Mouse (Mus musculus) brown adipose tissue, adult 24 weeks (tissue): Measurements from ENCODE around the gene Gss. TPM values are rescaled to one million over a fixed set of nuclear protein-coding genes. Genes with fewer than 3 reads are reported as not detected.

Source experiments
- H3K27ac ChIP-seq: fragments of 200-500 bp; replicated peaks from 2 replicates; pipeline ENCODE4 v1.5.1; 2012; ENCODE audit warnings: low read depth, mild to moderate bottlenecking, low read length
- H3K4me1 ChIP-seq: fragments of 200-500 bp; 2 replicates; pipeline ENCODE4 v1.6.1; 2012; ENCODE audit warnings: low read length, mixed read lengths; ENCODE audit not compliant: control insufficient read depth, insufficient read depth, insufficient read length
- H3K4me3 ChIP-seq: fragments of 200-500 bp; 2 replicates; pipeline ENCODE4 v1.5.1; 2012; ENCODE audit warnings: low read depth, mild to moderate bottlenecking, low read length, moderate library complexity; ENCODE audit not compliant: insufficient read depth
- polyA plus RNA-seq: library from polyadenylated mRNA; stranded (reverse); fragments of >200 nt; gene quantifications from 2 replicates; pipeline ENCODE4 v1.2.4, GENCODE M21; 2012; ENCODE audit not compliant: missing spikeins, insufficient read depth, insufficient read length

Gene Gss
- polyA plus RNA-seq = 15.7 and 25.5 TPM in 2 replicates

DNA sequence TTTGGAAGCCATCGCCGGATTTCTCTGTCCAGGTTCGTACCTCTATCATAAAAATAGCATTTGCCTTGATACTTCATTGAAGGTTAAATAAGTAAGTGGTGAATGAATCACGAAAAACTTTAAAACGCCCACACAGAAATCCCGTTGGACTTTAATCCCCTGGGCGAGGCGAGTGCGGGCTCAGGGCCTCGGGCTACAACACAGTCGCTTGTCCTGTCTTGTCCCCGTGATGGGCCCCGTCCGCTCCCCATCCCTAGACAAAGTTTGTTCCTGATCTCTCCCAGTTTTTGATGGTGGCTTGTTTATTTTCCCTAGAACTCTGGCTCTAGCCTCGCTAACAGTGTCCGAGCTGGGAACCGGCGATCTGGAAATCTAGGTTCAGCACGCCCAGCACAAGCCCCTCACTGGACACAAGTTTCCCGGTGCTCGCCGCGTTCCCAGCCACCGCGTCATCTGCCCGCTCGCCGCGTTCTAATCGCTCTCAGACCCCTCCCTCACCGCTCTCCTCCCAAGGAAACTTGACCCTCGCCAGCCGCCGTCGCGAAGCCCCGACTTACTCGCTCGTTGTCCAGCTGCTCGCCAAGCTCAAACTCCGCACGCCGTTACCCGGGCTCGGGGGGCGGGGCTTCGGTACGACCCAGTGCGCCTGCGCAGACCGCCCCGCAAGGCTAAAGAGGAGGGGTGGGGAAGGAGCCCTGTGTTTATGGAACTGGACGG lies at the start of gene Gss:
TSS of gene Gss (minus strand) at position 674 of the 717 bp plus-strand sequence.
- H3K4me3 ChIP-seq = peak within 1 kb of the TSS; percentile 90

DNA sequence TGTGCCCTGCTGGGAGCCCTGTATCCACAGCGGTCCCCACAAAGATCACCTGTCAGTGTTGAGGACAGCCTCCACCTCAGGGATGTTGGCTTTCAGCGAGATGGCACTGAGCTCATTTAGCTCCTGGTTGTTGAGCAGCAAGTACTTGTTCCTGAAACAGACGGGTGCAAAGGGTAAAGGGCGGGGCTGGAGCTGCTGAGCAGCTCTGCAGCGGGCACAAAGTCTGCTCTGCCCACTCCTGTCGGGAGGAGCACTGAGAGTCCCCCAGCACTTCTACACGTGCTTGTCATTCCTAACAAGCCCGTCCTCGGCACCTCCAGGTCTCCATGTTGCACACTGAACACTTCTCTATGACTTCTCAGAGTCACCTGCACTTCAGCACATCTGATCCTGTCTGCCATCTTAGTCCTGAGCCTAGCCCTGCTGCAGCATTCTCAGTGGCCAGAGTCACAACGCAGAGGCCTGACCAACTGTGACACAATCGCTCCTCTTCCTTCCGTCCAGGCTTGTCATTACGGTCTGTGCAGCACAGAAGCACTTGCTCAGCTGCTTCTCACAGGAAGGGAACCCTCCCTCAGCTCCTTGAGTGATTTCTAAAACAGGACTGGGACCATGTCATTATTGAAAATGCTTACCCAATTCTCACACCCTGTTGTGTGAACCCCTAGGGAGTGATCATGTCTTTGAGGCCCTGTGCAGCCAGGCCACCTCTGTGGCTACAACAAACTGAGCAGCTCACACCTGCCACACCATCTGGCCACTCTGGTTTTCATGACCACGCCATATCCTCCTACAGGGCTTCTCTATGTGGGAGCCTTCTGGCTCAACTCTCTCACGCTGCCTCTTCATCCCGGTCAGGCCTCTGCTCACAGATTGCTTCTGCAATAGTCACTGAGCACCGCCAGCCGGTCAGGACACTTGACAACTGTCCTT lies 49.2 kb upstream of the Gss start:
- Histone ChIP-seq H3K4me1 (peaks cover 11% of the 10 kb centered on the region), H3K27ac (no peak overlapping the region), H3K4me3 (no peak overlapping the region)

More for the DNA sequence above, at the start of gene Gss:
- H3K27ac ChIP-seq = peak within 1 kb of the TSS; percentile 87
- no peaks in the 10 kb centered on the region; the same call in 1 of the 2 replicates for H3K4me1 ChIP-seq

DNA sequence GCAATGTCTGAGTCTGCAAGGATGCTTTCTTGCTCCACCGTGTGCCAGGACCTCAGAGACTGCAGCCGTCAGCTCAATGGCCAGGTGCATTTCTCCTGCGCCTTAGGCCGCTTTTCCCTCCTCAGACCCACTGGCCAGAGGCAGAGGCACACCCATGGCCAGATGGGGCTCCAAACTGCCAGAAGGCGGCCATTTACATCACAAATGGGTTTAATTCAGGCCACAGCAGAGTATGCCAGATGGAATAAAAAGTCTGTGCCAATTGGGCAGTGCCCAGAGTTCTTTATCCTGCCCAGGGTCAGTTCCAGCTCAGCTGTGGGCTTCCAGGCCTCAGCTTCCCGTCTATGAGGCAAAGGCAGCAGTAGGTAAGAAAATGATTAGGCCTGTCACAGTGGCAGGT lies 48.0 kb upstream of the Gss start:
- Histone ChIP-seq H3K27ac (no peak overlapping the region), H3K4me1 (peaks cover 15% of the 10 kb centered on the region), H3K4me3 (no peak overlapping the region)

DNA sequence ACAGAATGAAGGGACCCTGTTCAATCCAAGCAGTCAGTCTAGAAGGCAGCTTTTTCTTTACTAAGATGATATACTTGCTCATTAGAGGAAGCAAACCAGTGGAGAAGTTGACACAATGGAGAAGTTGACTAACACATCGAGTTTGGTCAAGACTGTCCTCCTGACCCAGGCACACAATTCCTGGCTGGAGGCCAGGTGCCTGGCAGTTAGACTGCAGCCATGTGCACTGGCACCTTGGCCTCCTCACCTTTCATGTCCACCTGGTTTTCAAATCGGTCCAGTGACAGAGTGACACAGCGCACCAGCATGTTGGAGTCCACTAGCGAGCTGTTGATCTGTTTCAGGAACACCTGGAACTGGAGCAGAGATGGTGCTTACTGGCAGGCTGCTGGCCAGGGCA lies 44.8 kb upstream of the Gss start:
- H3K27ac ChIP-seq = 0 out of 2 replicates have a peak overlapping the region, but pooled peaks have one; percentile 25

DNA sequence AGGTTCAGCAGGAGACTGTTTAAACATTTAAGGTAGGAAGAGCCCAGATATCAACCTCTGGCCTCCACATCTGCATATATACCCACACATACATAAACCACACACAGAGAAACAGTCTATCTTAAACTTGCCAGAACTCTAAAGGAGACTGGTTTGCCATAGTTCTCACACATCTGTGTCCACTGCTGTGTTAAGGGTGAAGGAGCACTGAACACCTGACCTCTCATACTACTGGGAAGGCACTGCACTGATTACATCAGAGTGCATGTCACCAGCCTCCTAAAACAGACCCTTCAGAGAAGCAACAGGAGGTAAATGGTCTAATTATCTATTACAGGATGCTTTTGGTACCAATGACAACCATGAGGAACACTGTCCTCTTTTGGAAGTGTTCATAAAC lies 44.3 kb upstream of the Gss start:
- no peak overlapping the region for H3K4me3 ChIP-seq
- peak overlapping the region; percentile 25; the same call in 1 of the 2 replicates for H3K27ac ChIP-seq
- H3K4me1 ChIP-seq = peaks cover 22% of the 10 kb centered on the region

More for the DNA sequence above, 44.8 kb upstream of the Gss start:
- no peak overlapping the region for H3K4me3 ChIP-seq
- peaks cover 25% of the 10 kb centered on the region for H3K4me1 ChIP-seq

DNA sequence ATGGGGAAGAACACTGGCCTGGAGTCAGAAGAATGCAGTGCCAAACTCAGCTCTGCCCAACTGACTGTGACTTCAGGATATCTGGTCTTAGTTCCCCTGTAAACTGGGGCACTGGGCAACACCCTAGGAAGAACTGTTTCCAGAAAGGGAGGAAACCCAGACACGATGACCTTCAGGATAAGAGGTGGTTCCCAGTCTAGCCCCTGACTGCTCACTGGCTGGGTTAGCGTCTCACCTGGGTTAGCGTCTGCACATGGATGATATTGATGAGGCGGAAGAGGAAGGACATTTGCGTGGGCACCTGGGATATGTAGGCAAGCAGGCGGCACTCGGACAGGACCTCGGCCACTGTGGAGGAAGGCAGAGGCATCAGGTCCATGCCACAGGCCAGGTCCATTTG lies 43.4 kb upstream of the Gss start:
- Histone ChIP-seq H3K4me3 (no peak overlapping the region), H3K27ac (0 out of 2 replicates have a peak overlapping the region, but pooled peaks have one; percentile 7), H3K4me1 (peaks cover 18% of the 10 kb centered on the region)

DNA sequence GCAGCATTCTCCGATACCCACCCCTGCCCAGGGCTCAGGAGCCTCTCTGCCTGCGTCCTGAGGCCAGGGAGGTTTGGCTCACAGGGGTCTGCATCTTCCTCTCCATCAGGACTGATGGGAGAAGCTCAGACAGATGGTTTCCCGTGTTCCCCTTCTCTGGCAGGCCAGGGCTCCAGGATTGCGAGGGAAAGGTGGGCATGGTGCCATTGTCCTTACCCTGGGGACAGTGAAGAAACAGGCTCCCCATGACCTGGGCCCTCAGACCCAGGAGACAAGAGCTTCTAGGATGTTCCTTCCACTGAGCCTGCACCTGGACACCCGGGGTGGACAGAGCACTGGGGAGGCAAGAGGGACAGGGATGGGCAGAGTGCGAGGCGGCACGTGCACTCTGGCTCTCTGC lies 42.0 kb upstream of the Gss start:
- Histone ChIP-seq H3K27ac (peak overlapping the region; percentile 9; the same call in 1 of the 2 replicates), H3K4me1 (peaks cover 18% of the 10 kb centered on the region)

DNA sequence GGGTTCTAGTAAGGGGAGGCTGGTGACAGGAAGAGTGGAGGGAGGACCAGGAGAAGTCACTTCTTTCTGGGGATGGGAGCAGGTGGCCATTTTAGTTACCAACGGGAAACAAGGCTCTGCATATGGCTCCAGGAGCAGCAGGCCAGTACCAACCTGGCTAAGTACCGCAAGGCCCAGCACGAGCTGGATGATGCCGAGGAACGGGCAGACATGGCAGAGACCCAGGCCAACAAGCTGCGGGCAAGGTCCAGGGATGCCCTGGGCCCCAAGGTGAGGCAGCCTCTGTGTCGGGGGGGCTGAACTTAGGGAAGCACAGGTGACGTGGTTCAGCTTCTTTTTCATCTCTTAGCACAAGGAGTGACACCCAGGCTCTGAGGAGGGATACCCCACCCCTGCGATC lies 41.1 kb upstream of the Gss start:
- Histone ChIP-seq H3K27ac (no peak overlapping the region), H3K4me3 (no peak overlapping the region), H3K4me1 (peaks cover 20% of the 10 kb centered on the region)

More for the DNA sequence above, 42.0 kb upstream of the Gss start:
- H3K4me3 ChIP-seq = no peak overlapping the region

DNA sequence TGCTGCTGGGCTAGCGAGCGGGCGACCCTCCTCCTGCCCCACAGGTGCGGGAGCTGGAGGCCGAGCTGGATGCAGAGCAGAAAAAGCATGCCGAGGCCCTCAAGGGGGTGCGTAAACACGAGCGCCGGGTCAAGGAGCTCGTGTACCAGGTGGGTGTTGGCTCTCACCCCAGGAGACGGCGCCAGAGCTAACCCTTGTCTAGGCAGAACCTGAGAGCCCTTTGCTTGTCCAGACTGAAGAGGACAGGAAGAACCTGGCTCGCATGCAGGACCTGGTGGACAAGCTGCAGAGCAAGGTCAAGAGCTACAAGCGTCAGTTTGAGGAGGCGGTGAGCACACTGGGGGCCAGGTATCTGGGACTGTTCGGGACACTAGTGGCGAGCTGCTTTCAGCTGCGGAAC lies 40.5 kb upstream of the Gss start:
- peaks cover 20% of the 10 kb centered on the region for H3K4me1 ChIP-seq
- no peak overlapping the region for H3K27ac ChIP-seq
- H3K4me3 ChIP-seq = no peak overlapping the region

DNA sequence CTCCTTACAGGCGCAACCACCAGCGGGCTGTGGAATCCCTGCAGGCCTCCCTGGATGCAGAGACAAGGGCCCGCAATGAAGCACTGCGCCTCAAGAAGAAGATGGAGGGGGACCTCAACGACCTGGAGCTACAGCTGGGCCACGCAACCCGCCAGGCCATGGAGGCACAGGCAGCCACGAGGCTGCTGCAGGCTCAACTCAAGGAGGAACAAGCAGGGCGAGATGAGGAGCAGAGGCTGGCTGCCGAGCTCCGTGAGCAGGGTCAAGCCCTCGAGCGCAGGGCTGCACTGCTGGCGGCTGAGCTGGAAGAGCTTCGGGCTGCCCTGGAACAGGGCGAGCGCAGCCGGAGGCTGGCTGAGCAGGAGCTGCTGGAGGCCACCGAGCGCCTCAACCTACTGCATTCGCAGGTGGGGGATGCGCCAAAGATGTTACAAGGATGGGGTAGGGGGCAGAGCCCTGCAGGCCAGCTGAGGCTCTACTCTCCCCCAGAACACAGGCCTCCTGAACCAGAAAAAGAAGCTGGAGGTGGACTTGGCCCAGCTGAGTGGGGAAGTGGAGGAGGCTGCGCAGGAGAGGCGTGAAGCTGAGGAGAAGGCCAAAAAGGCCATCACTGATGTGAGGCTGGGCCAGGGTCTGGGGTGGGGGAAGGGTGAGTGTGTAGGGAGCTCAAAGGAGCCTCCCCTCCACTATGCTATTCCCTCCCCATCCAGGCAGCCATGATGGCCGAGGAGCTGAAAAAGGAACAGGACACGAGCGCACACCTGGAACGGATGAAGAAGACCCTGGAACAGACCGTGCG lies 39.7 kb upstream of the Gss start:
- no peak overlapping the region for H3K27ac ChIP-seq
- H3K4me3 ChIP-seq = no peak overlapping the region
- H3K4me1 ChIP-seq = peaks cover 18% of the 10 kb centered on the region

DNA sequence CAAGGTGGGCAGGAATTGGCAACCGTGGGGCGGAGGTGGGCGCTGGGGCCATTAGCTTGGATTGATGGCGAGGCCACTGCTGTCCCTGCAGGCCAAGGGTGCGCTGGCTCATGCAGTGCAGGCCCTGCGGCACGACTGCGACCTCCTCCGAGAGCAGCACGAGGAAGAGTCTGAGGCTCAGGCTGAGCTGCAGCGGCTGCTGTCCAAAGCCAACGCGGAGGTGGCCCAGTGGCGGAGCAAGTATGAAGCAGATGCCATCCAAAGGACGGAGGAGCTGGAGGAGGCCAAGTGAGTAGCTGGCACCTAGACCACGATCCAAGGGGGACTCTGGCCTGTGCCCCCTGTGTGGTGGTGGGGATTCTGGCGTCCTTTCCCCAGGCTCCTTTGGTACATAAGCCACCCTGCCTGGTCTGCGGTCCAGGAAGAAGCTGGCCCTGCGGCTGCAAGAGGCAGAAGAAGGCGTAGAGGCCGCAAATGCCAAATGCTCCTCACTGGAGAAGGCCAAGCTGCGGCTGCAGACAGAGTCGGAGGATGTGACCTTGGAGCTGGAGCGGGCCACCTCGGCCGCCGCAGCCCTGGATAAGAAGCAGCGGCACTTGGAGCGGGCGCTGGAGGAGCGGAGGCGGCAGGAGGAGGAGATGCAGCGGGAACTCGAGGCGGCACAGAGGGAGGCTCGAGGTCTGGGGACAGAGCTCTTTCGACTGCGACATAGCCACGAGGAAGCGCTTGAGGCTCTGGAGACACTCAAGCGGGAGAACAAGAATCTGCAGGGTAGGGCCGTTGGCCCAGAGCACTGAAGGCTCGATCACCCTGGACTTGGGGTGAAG lies 38.2 kb upstream of the Gss start:
- Histone ChIP-seq H3K4me1 (peaks cover 12% of the 10 kb centered on the region), H3K27ac (no peak overlapping the region), H3K4me3 (no peak overlapping the region)

DNA sequence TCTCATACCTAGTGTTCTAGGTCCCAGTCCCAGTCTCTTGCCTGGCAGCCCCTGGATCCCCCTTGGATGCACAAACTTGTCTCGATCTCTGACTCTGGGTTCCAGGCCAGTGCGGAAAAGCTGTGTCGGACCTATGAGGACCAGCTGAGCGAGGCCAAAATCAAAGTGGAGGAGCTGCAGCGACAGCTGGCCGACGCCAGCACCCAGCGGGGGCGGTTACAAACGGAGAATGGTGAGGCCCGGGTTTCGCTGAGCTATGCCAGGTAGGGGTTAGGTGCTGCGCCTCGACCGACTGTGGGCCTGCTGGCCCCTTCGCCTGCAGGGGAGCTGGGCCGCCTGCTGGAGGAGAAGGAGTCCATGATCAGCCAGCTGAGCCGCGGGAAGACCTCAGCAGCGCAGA lies 37.5 kb upstream of the Gss start:
- Histone ChIP-seq H3K4me1 (peaks cover 7% of the 10 kb centered on the region), H3K4me3 (no peak overlapping the region), H3K27ac (no peak overlapping the region)

DNA sequence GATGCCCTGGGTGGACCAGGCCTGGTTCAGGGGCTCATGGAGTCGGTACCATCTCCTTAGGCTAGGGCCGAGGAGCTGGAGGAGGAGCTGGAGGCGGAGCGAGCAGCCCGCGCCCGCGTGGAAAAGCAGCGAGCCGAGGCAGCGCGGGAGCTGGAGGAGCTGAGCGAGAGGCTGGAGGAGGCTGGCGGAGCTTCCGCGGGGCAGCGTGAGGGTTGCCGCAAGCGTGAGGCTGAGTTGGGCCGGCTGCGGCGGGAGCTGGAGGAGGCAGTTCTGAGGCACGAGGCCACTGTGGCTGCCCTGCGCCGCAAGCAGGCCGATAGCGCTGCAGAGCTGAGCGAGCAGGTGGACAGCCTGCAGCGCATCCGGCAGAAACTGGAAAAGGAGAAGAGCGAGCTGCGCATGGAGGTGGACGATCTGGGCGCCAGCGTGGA lies 36.6 kb upstream of the Gss start:
- H3K4me3 ChIP-seq = peak overlapping the region; percentile 23; the same call in 1 of the 2 replicates
- H3K27ac ChIP-seq = no peak overlapping the region
- H3K4me1 ChIP-seq = 0 out of 2 replicates have a peak, but pooled peaks cover 2% of the 10 kb centered on the region

DNA sequence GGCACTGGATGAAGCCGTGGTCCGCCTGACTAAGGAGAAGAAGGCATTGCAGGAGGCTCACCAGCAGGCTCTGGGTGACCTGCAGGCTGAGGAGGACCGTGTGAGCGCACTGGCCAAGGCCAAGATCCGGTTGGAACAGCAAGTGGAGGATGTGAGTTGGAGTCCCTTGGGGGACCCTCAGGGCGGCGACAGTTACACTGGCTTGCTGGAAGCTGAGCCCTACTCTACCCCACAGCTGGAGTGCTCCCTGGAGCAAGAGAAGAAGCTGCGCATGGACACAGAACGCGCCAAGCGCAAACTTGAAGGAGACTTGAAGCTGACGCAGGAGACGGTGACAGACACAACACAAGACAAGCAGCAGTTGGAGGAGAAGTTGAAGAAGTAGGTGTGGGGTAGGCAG lies 35.9 kb upstream of the Gss start:
- Histone ChIP-seq H3K27ac (no peak overlapping the region), H3K4me1 (0 out of 2 replicates have a peak, but pooled peaks cover 2% of the 10 kb centered on the region), H3K4me3 (no peak overlapping the region)
